Mouse (Mus musculus): Measurements from ENCODE around the gene Vmn2r68. TPM values are rescaled to one million over a fixed set of nuclear protein-coding genes. Genes with fewer than 3 reads are reported as not detected.

Gene Vmn2r68
- polyA plus RNA-seq (2015; fragmentation: Nextera tagmentation; extraction: Ambion mirVana): not detected in 2 replicates

DNA sequence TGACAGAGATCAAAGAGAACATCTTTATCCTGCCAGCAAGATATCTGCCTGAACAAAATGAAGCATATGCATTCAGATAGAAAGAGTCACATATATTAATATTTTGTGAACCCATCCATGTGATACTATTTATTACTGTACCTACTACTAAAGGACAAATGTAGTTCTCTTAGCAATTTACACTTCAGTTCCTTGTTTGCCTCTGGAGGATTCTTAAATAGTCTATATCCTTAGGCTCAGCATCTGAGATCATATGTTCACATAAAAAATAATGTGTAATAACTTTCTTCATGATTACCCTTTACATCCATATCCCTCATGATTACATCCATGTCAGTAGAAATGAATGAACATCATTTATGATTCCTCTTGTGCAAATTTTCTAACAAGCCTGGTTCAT is at the start of gene Vmn2r68:
Gene Vmn2r68, minus strand, starts transcription at position 101 of the 400 bp plus-strand sequence.

Other genes starting within 250 kb of the Vmn2r68 start
- gene Vmn2r66, start 225.5 kb downstream of the Vmn2r68 start, polyA plus RNA-seq (2015; fragmentation: Nextera tagmentation; extraction: Ambion mirVana): not detected in 2 replicates
- gene Vmn2r67, start 81.8 kb downstream of the Vmn2r68 start, polyA plus RNA-seq (2015; fragmentation: Nextera tagmentation; extraction: Ambion mirVana): not detected in 2 replicates
- gene Vmn2r69, start 178.1 kb upstream of the Vmn2r68 start, polyA plus RNA-seq (2015; fragmentation: Nextera tagmentation; extraction: Ambion mirVana): not detected in 2 replicates